Mouse (Mus musculus) liver, embryonic 13.5 days (tissue): ENCODE results near the gene Mecom. TPM values are rescaled to one million over a fixed set of nuclear protein-coding genes. Genes with fewer than 3 reads are reported as not detected.

Experiments used
- ATAC-seq: fragments of 200-750 bp; cut with Nextera tagmentation; 2 replicates; pipeline ENCODE4 v1.8.0; 2017; ENCODE audit warnings: low read depth, mild to moderate bottlenecking, moderate number of reproducible peaks, moderate library complexity
- DNase-seq: peaks from one replicate; pipeline ENCODE4 v3.0.0; 2022
- H3K27ac ChIP-seq: fragments of 300-500 bp; sonication (generic); 2 replicates; pipeline ENCODE4 v1.5.1; 2015; ENCODE audit warnings: moderate library complexity, mild to moderate bottlenecking, inconsistent platforms
- H3K27me3 ChIP-seq: fragments of 300-500 bp; sonication (generic); 2 replicates; pipeline ENCODE4 v1.6.1; 2015; ENCODE audit warnings: mild to moderate bottlenecking, inconsistent platforms
- H3K36me3 ChIP-seq: fragments of 300-500 bp; sonication (generic); 2 replicates; pipeline ENCODE4 v1.6.1; 2015; ENCODE audit warnings: mild to moderate bottlenecking, inconsistent platforms
- H3K4me1 ChIP-seq: fragments of 300-500 bp; sonication (generic); replicated peaks from 2 replicates; pipeline ENCODE4 v1.6.1; 2015; ENCODE audit warnings: inconsistent platforms
- H3K4me2 ChIP-seq: fragments of 300-500 bp; sonication (generic); 2 replicates; pipeline ENCODE4 v1.6.1; 2015; ENCODE audit warnings: inconsistent platforms, mild to moderate bottlenecking, moderate library complexity
- H3K4me3 ChIP-seq: fragments of 300-500 bp; sonication (generic); replicated peaks from 2 replicates; pipeline ENCODE4 v1.5.1; 2015; ENCODE audit warnings: mild to moderate bottlenecking, inconsistent platforms
- H3K9ac ChIP-seq: fragments of 300-500 bp; sonication (generic); 2 replicates; pipeline ENCODE4 v1.6.1; 2015; ENCODE audit warnings: mild to moderate bottlenecking, inconsistent platforms
- H3K9me3 ChIP-seq: fragments of 300-500 bp; sonication (generic); replicated peaks from 2 replicates; pipeline ENCODE4 v1.6.1; 2016; ENCODE audit warnings: inconsistent platforms
- WGBS: fragments of 180-500 bp; shearing (Covaris S2); methylation state at CpG from one replicate; pipeline ENCODE4 v1.1.7; 2015; ENCODE audit not compliant: insufficient replicate concordance; 5-methylcytosine and 5-hydroxymethylcytosine counted together
- polyA plus RNA-seq: library from polyadenylated mRNA; unstranded; fragments of >200 nt; fragmentation: Nextera tagmentation; extraction: Ambion mirVana; gene quantifications from 2 replicates; pipeline ENCODE4 v1.2.1, GENCODE M21; 2015

Gene Mecom
- polyA plus RNA-seq, 1 experiment from 2014 or later: 0.81 TPM

- Histone ChIP-seq H3K27me3 (no peaks in the 10 kb centered on the region), H3K36me3 (no peaks in the 10 kb centered on the region), H3K4me1 (no peaks in the 10 kb centered on the region), H3K9ac (no peak overlapping the region), H3K4me3 (no peak overlapping the region), H3K9me3 (no peaks in the 10 kb centered on the region), H3K4me2 (no peak overlapping the region), H3K27ac (no peak overlapping the region)
- DNase-seq: no peak
- 65% methylated on average over 4 of the region's 4 CpGs for WGBS
- ATAC-seq: no peak
Measured at GRCm38 (mm10) chr3:30101146-30101545, 446.7 kb downstream of the Mecom start.

- ATAC-seq: no peak
- WGBS: 59% methylated on average over 3 of the region's 3 CpGs
- no peaks in the 10 kb centered on the region for H3K36me3 ChIP-seq
- H3K27me3 ChIP-seq: no peaks in the 10 kb centered on the region
- DNase-seq: no peak
- H3K27ac ChIP-seq: no peak overlapping the region
- H3K4me3 ChIP-seq: no peak overlapping the region
- H3K9ac ChIP-seq: no peak overlapping the region
- no peaks in the 10 kb centered on the region for H3K9me3 ChIP-seq
- no peak overlapping the region for H3K4me2 ChIP-seq
- no peaks in the 10 kb centered on the region for H3K4me1 ChIP-seq
Measured at GRCm38 (mm10) chr3:30097713-30098112, 450.1 kb downstream of the Mecom start.

DNA sequence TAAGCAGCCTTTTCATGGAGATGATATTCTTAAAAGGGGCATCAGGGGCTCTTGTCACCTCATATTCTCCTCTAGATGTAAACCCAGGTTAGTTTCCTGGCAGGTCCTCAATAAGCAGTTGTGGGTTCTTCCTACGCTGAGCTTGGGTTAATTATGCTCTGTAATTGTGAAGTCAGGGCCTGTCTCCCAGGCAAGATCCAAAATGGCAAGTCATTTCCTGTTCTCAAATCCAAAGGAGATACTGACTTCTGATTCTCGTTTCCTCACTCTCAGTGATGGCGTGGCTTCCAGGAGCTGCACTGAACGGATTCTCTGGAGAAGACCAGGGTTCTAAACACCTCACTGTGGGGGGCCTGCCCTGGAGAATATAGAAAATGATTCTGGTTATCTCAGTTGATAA, 450.7 kb downstream of the Mecom start:
- no peak for ATAC-seq
- Histone ChIP-seq H3K27me3 (no peaks in the 10 kb centered on the region), H3K4me3 (no peak overlapping the region), H3K4me1 (no peaks in the 10 kb centered on the region), H3K9ac (no peak overlapping the region), H3K36me3 (no peaks in the 10 kb centered on the region), H3K27ac (no peak overlapping the region), H3K9me3 (no peaks in the 10 kb centered on the region), H3K4me2 (no peak overlapping the region)
- WGBS: 25% methylated on average over 4 of the region's 4 CpGs
- no peak for DNase-seq

DNA sequence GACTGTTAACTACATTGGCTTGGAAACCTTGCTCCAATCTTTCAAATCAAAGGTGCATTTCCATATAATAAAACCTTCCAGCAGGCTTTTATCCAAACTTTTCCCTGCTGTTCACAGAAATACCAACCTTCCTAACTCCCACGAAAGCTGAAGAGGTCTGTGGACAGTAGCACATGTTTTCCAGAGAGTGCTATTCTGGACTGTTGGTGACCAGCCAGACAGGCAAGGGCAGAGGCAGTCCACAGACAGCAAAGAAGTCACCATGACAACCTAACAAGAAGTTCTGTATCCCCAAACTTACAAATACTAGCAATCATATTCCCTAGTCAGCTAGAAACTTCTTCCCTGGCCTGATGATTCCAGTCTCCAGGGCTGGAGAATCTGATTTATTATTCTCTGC, 454.8 kb downstream of the Mecom start:
- Histone ChIP-seq H3K4me2 (no peak overlapping the region), H3K4me1 (no peaks in the 10 kb centered on the region), H3K9me3 (no peaks in the 10 kb centered on the region), H3K27me3 (no peaks in the 10 kb centered on the region), H3K9ac (no peak overlapping the region), H3K4me3 (no peak overlapping the region), H3K36me3 (no peaks in the 10 kb centered on the region), H3K27ac (no peak overlapping the region)
- WGBS: 65% methylated on average over 1 of the region's 1 CpGs
- no peak for ATAC-seq
- DNase-seq: no peak

- ATAC-seq: no peak
- WGBS: 60% methylated on average over 7 of the region's 7 CpGs
- Histone ChIP-seq H3K4me3 (no peak overlapping the region), H3K4me2 (no peak overlapping the region), H3K9ac (no peak overlapping the region), H3K36me3 (no peaks in the 10 kb centered on the region), H3K27me3 (no peaks in the 10 kb centered on the region), H3K4me1 (no peaks in the 10 kb centered on the region), H3K9me3 (no peaks in the 10 kb centered on the region), H3K27ac (no peak overlapping the region)
- DNase-seq: no peak
Measured at GRCm38 (mm10) chr3:30092481-30092880, 455.3 kb downstream of the Mecom start.

- Histone ChIP-seq H3K9me3 (no peaks in the 10 kb centered on the region), H3K27ac (no peak overlapping the region), H3K36me3 (no peaks in the 10 kb centered on the region), H3K4me1 (no peaks in the 10 kb centered on the region), H3K4me2 (no peak overlapping the region), H3K4me3 (no peak overlapping the region), H3K27me3 (no peaks in the 10 kb centered on the region), H3K9ac (no peak overlapping the region)
- DNase-seq: no peak
- WGBS: 15% methylated on average over 3 of the region's 3 CpGs
- ATAC-seq: no peak
Measured at GRCm38 (mm10) chr3:30091860-30092259, 455.9 kb downstream of the Mecom start.

DNA sequence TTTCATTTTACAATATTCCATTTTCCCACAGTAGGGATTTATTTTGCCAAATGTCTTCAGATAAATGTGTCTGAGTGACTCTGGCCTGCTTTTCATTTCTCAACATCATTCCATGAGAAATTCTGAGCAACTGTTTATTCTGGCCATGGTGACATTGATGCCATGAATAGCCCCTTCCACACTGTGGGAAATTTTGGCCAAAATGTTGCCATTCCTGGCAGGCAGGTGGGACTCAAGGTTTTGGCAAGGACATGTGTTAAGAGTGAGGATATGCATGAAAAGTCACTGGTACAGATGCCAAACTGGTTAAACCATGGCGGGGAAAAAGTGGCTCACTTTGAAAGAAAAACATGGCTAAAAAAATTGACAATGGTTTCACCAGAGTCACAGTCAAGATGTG, 456.4 kb downstream of the Mecom start:
- no peaks in the 10 kb centered on the region for H3K36me3 ChIP-seq
- no peak overlapping the region for H3K9ac ChIP-seq
- no peak overlapping the region for H3K4me3 ChIP-seq
- DNase-seq: no peak
- H3K27me3 ChIP-seq: no peaks in the 10 kb centered on the region
- no peaks in the 10 kb centered on the region for H3K9me3 ChIP-seq
- H3K4me1 ChIP-seq: no peaks in the 10 kb centered on the region
- 54% methylated on average over 1 of the region's 1 CpGs for WGBS
- no peak overlapping the region for H3K27ac ChIP-seq
- no peak for ATAC-seq
- H3K4me2 ChIP-seq: no peak overlapping the region

- no peak for DNase-seq
Measured at GRCm38 (mm10) chr3:30086139-30086538, 461.7 kb downstream of the Mecom start.

DNA sequence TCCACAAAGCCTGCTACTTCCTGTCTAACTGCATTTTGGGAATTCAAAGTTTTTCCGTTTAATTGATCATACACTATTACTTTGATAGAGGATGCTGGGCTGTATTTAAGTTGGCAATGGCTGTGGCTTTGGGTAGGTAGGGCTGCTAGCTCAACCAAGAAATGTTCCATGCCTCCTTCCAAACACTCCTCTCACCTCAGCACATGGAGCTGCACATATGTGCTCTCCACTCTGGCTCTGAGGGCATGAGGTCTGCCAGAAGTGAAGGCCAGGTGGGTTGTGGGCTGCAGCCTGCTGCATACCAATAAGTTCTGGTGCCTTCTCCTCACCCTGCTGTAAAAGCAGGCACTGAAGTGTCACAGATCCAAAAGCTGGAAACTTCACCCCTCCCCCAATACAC, 464.0 kb downstream of the Mecom start:
- no peaks in the 10 kb centered on the region for H3K4me1 ChIP-seq
- H3K4me2 ChIP-seq: no peak overlapping the region
- ATAC-seq (no peak), DNase-seq (no peak)
- no peak overlapping the region for H3K27ac ChIP-seq
- no peak overlapping the region for H3K9ac ChIP-seq
- no peak overlapping the region for H3K4me3 ChIP-seq
- no peaks in the 10 kb centered on the region for H3K27me3 ChIP-seq
- no peaks in the 10 kb centered on the region for H3K36me3 ChIP-seq
- WGBS: 56% methylated on average over 1 of the region's 1 CpGs
- no peaks in the 10 kb centered on the region for H3K9me3 ChIP-seq

More at GRCm38 (mm10) chr3:30086139-30086538, 461.7 kb downstream of the Mecom start:
- 64% methylated on average over 6 of the region's 6 CpGs for WGBS
- H3K4me3 ChIP-seq: no peak overlapping the region
- no peaks in the 10 kb centered on the region for H3K9me3 ChIP-seq
- no peaks in the 10 kb centered on the region for H3K4me1 ChIP-seq
- H3K27ac ChIP-seq: no peak overlapping the region
- H3K27me3 ChIP-seq: no peaks in the 10 kb centered on the region
- no peak overlapping the region for H3K4me2 ChIP-seq
- no peak for ATAC-seq
- H3K36me3 ChIP-seq: no peaks in the 10 kb centered on the region
- no peak overlapping the region for H3K9ac ChIP-seq

DNA sequence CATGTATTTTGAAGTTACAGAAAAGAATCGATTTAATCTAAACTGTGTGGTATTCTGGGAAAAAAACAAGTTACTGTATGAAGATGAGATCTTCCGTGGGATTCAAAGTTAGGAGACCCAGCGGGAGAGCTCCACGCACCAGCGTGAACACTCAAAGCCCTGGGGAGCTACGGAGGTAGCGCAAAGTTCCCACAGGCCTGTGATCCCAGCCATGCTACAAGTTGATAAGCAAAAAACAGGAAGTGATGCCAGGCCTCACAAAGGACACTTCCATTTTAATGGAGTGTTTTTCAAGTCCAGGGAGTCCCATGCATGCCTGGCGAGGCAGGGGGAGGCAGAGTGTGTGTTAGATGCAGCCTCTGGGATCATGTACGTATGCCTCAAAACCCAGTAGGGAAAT, 464.5 kb downstream of the Mecom start:
- WGBS: 42% methylated on average over 9 of the region's 9 CpGs
- Histone ChIP-seq H3K27me3 (no peaks in the 10 kb centered on the region), H3K4me2 (no peak overlapping the region), H3K4me1 (no peaks in the 10 kb centered on the region), H3K9me3 (no peaks in the 10 kb centered on the region), H3K36me3 (no peaks in the 10 kb centered on the region), H3K9ac (no peak overlapping the region), H3K27ac (no peak overlapping the region), H3K4me3 (no peak overlapping the region)
- no peak for DNase-seq
- ATAC-seq: no peak

DNA sequence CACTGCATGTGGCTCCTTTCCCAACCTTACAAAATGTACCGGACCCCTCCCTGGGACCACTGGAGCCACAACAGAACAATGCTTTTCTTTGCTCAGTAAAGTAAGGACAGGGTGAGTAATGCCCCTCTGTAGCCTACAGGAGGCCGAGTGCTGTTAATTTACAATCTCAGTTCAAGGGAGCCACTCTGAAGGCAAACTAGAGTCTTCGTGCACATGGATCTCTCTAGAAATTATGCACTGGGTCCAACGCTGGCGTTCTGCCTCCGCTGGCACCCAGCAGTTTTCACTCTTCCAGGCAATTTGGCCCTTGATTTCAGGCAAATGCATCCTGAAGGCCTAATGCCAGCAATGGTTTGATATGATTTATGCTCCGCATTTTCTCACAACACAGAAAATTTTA, 467.0 kb downstream of the Mecom start:
- ATAC-seq: no peak
- Histone ChIP-seq H3K4me3 (no peak overlapping the region), H3K4me1 (no peaks in the 10 kb centered on the region), H3K9me3 (no peaks in the 10 kb centered on the region), H3K27me3 (no peaks in the 10 kb centered on the region), H3K36me3 (no peaks in the 10 kb centered on the region), H3K4me2 (no peak overlapping the region), H3K27ac (no peak overlapping the region), H3K9ac (no peak overlapping the region)
- no peak for DNase-seq
- WGBS: 77% methylated on average over 7 of the region's 7 CpGs

DNA sequence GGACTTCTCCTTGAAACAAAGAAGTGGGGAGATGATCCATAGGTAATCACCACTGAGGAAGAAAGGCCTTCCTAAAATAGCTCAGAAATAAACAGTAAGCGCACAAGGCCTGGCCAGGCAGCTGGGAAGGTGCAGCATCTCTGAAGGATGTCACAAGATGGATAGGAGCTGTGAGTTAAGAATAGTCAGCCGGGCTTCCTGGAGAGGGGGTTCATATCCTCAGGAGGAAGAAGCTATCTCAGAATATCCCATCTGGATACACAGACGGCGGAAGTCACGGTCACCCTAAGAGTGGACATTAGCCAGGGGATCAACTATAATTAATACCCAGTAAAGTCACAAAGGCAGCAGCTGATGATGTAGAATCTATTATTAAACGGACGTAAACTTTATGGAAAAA, 471.3 kb downstream of the Mecom start:
- Histone ChIP-seq H3K4me2 (no peak overlapping the region), H3K36me3 (no peaks in the 10 kb centered on the region), H3K9ac (no peak overlapping the region), H3K4me1 (no peaks in the 10 kb centered on the region), H3K4me3 (no peak overlapping the region), H3K27ac (no peak overlapping the region), H3K9me3 (no peaks in the 10 kb centered on the region), H3K27me3 (no peaks in the 10 kb centered on the region)
- 78% methylated on average over 7 of the region's 7 CpGs for WGBS
- no peak for ATAC-seq
- no peak for DNase-seq

- Histone ChIP-seq H3K27ac (no peak overlapping the region), H3K4me3 (no peak overlapping the region), H3K4me2 (no peak overlapping the region), H3K27me3 (no peaks in the 10 kb centered on the region), H3K9me3 (no peaks in the 10 kb centered on the region), H3K9ac (no peak overlapping the region), H3K36me3 (no peaks in the 10 kb centered on the region), H3K4me1 (no peaks in the 10 kb centered on the region)
- DNase-seq: no peak
- no peak for ATAC-seq
Measured at GRCm38 (mm10) chr3:30071271-30071670, 476.5 kb downstream of the Mecom start.
